Mouse (Mus musculus) liver, adult 2 months (tissue): Measurements from ENCODE around the gene Bcar1.

Source experiments
- CTCF ChIP-seq: fragments of 200-500 bp; IDR thresholded peaks from 2 replicates; pipeline ENCODE4 v1.5.1; 2011; ENCODE audit warnings: low read depth, low read length, control low read depth
- POLR2A ChIP-seq: fragments of 200-500 bp; IDR thresholded peaks from 2 replicates; pipeline ENCODE4 v1.6.1; 2011; ENCODE audit warnings: low read length, control low read depth; ENCODE audit not compliant: insufficient read depth; ENCODE audit errors: extremely low read depth

DNA sequence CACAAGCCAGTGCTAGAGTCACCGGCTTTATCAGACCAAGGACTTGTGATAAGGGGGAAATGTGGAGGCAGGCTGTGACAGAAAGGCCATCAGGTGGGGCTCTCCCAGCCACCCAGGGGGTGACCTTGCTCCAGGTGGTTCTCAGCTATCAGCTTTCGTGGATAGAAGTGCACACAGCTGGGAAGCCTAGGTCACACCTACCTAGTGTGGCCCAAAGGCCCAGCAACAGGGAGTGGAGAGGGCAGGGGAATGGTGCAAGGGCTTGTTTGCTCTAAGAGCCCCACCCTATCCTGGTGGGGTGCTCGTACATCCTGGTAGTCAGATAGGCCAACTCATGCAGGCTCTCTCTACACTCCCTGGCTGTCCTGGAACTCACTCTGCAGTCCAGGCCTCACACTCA lies 38.4 kb downstream of the Bcar1 start:
- TF ChIP-seq CTCF (no peak), POLR2A (no peak)
